Mouse (Mus musculus) right cerebral cortex, postnatal 25 days (tissue): ENCODE measurements around the gene Slc43a1.

Experiments used
- DNase-seq: peaks from one replicate; pipeline ENCODE4 v3.0.0; 2022

Gene Slc43a1

GRCm38 (mm10) chr2:84831666-84832391 lies 6.8 kb upstream of the Slc43a1 start:
- peak; percentile 82 for DNase-seq

GRCm38 (mm10) chr2:84837107-84837506 lies 1.5 kb upstream of the Slc43a1 start:
- DNase-seq: peak; percentile 26

GRCm38 (mm10) chr2:84837817-84838592 lies 645 bp upstream of the Slc43a1 start:
- no peak for DNase-seq

- no peak for DNase-seq
These were observed 637 bp downstream of the Slc43a1 start for GRCm38 (mm10) chr2:84838993-84839980.

GRCm38 (mm10) chr2:84840016-84840747 lies 1.5 kb downstream of the Slc43a1 start:
- DNase-seq: peak; percentile 28

GRCm38 (mm10) chr2:84840748-84841563 lies 2.3 kb downstream of the Slc43a1 start:
- DNase-seq: no peak

- DNase-seq: no peak
These were observed 3.3 kb downstream of the Slc43a1 start for GRCm38 (mm10) chr2:84841905-84842304.

GRCm38 (mm10) chr2:84843654-84844053 lies 5.0 kb downstream of the Slc43a1 start:
- DNase-seq: no peak

- DNase-seq: no peak
These were observed 6.6 kb downstream of the Slc43a1 start for GRCm38 (mm10) chr2:84845226-84845625.

GRCm38 (mm10) chr2:84850407-84851129 lies 11.9 kb downstream of the Slc43a1 start:
- DNase-seq: no peak

GRCm38 (mm10) chr2:84851130-84852040 lies 12.7 kb downstream of the Slc43a1 start:
- no peak for DNase-seq

GRCm38 (mm10) chr2:84855732-84856131 lies 17.1 kb downstream of the Slc43a1 start:
- DNase-seq: no peak

GRCm38 (mm10) chr2:84858551-84858950 lies 19.9 kb downstream of the Slc43a1 start:
- no peak for DNase-seq

GRCm38 (mm10) chr2:84859991-84860780 lies 21.5 kb downstream of the Slc43a1 start:
- DNase-seq: no peak

- no peak for DNase-seq
These were observed 22.8 kb downstream of the Slc43a1 start for GRCm38 (mm10) chr2:84861430-84861829.

- no peak for DNase-seq
These were observed 23.6 kb downstream of the Slc43a1 start for GRCm38 (mm10) chr2:84862231-84862630.

GRCm38 (mm10) chr2:84865616-84866571 lies 27.2 kb downstream of the Slc43a1 start:
- DNase-seq: no peak
